Mouse (Mus musculus) midbrain, embryonic 16.5 days (tissue): Measurements from ENCODE around the gene Trpm6. TPM values are rescaled to one million over a fixed set of nuclear protein-coding genes. Genes with fewer than 3 reads are reported as not detected.

ENCODE experiments used
- ATAC-seq: fragments of 200-750 bp; cut with Nextera tagmentation; 2 replicates; pipeline ENCODE4 v1.8.0; 2017; ENCODE audit warnings: moderate TSS enrichment
- H3K27ac ChIP-seq: fragments of 300-500 bp; sonication (generic); 2 replicates; pipeline ENCODE4 v1.5.1; 2014; ENCODE audit warnings: mild to moderate bottlenecking, low read length, mixed read lengths
- H3K27me3 ChIP-seq: fragments of 300-500 bp; sonication (generic); 2 replicates; pipeline ENCODE4 v1.6.1; 2014; ENCODE audit warnings: low read depth, low read length, mixed read lengths; ENCODE audit not compliant: control insufficient read depth, insufficient read depth
- H3K36me3 ChIP-seq: fragments of 300-500 bp; sonication (generic); 2 replicates; pipeline ENCODE4 v1.6.1; 2014; ENCODE audit warnings: mild to moderate bottlenecking, low read length, moderate library complexity, mixed read lengths; ENCODE audit not compliant: control insufficient read depth, insufficient read depth
- H3K4me1 ChIP-seq: fragments of 300-500 bp; sonication (generic); 2 replicates; pipeline ENCODE4 v1.6.1; 2014; ENCODE audit warnings: mild to moderate bottlenecking, low read length, mixed read lengths; ENCODE audit not compliant: control insufficient read depth, insufficient read depth
- H3K4me2 ChIP-seq: fragments of 300-500 bp; sonication (generic); 2 replicates; pipeline ENCODE4 v1.6.1; 2014; ENCODE audit warnings: mild to moderate bottlenecking, low read length, mixed read lengths
- H3K4me3 ChIP-seq: fragments of 300-500 bp; sonication (generic); 2 replicates; pipeline ENCODE4 v1.5.1; 2014; ENCODE audit warnings: low read depth, mild to moderate bottlenecking, low read length, moderate library complexity, mixed read lengths
- H3K9ac ChIP-seq: fragments of 300-500 bp; sonication (generic); 2 replicates; pipeline ENCODE4 v1.6.1; 2014; ENCODE audit warnings: low read depth, low read length, mixed read lengths
- H3K9me3 ChIP-seq: fragments of 300-500 bp; sonication (generic); replicated peaks from 2 replicates; pipeline ENCODE4 v1.6.1; 2014; ENCODE audit warnings: mild to moderate bottlenecking, low read length, mixed read lengths; ENCODE audit not compliant: control insufficient read depth, poor library complexity, severe bottlenecking
- WGBS: fragments of 180-500 bp; shearing (Covaris S2); extraction: QIAGEN DNeasy Blood & Tissue Kit; methylation state at CpG from one replicate; pipeline ENCODE4 v1.1.7; 2014; 5-methylcytosine and 5-hydroxymethylcytosine counted together
- polyA plus RNA-seq: library from polyadenylated mRNA; unstranded; fragments of >200 nt; fragmentation: Nextera tagmentation; extraction: Ambion mirVana; gene quantifications from 2 replicates; pipeline ENCODE4 v1.2.1, GENCODE M21; 2015

The Trpm6 gene
- polyA plus RNA-seq, 1 experiment from 2014 or later = 0.48 TPM

- H3K4me3 ChIP-seq = peak overlapping the region; percentile 33
- H3K27ac ChIP-seq = peak overlapping the region; percentile 83
- H3K4me1 ChIP-seq = peaks cover 16% of the 10 kb centered on the region
- WGBS = 56% methylated on average over 1 of the region's 1 CpGs
- no peaks in the 10 kb centered on the region for H3K27me3 ChIP-seq
- no peaks in the 10 kb centered on the region for H3K9me3 ChIP-seq
- ATAC-seq = peak; percentile 61; the same call in 1 of the 2 replicates
- H3K36me3 ChIP-seq = no peaks in the 10 kb centered on the region
- peak overlapping the region; percentile 70 for H3K4me2 ChIP-seq
- H3K9ac ChIP-seq = peak overlapping the region; percentile 66; the same call in 1 of the 2 replicates
Measured at GRCm38 (mm10) chr19:18889632-18890031, 139.8 kb downstream of the Trpm6 start.

- Histone ChIP-seq H3K4me2 (no peak overlapping the region), H3K36me3 (no peaks in the 10 kb centered on the region), H3K27me3 (no peaks in the 10 kb centered on the region), H3K4me3 (no peak overlapping the region), H3K4me1 (peaks cover 16% of the 10 kb centered on the region), H3K27ac (peak overlapping the region; percentile 57; the same call in 1 of the 2 replicates), H3K9ac (no peak overlapping the region), H3K9me3 (no peaks in the 10 kb centered on the region)
- ATAC-seq = peak; percentile 63
- 68% methylated on average over 4 of the region's 4 CpGs for WGBS
Measured at GRCm38 (mm10) chr19:18890216-18890615, 140.4 kb downstream of the Trpm6 start.

GRCm38 (mm10) chr19:18898238-18898637 is 148.5 kb downstream of the Trpm6 start:
- no peak overlapping the region for H3K9ac ChIP-seq
- H3K9me3 ChIP-seq = no peaks in the 10 kb centered on the region
- H3K27ac ChIP-seq = no peak overlapping the region
- H3K4me1 ChIP-seq = no peaks in the 10 kb centered on the region
- H3K4me2 ChIP-seq = no peak overlapping the region
- no peaks in the 10 kb centered on the region for H3K27me3 ChIP-seq
- no peak for ATAC-seq
- H3K36me3 ChIP-seq = no peaks in the 10 kb centered on the region
- H3K4me3 ChIP-seq = no peak overlapping the region

GRCm38 (mm10) chr19:18902041-18902693 is 152.4 kb downstream of the Trpm6 start:
- Histone ChIP-seq H3K9me3 (no peaks in the 10 kb centered on the region), H3K27ac (no peak overlapping the region), H3K27me3 (no peaks in the 10 kb centered on the region), H3K4me1 (no peaks in the 10 kb centered on the region), H3K36me3 (no peaks in the 10 kb centered on the region), H3K9ac (no peak overlapping the region), H3K4me2 (no peak overlapping the region), H3K4me3 (no peak overlapping the region)
- ATAC-seq = no peak
- whole genome bisulfite sequencing = 60% methylated on average over 15 of the region's 15 CpGs

DNA sequence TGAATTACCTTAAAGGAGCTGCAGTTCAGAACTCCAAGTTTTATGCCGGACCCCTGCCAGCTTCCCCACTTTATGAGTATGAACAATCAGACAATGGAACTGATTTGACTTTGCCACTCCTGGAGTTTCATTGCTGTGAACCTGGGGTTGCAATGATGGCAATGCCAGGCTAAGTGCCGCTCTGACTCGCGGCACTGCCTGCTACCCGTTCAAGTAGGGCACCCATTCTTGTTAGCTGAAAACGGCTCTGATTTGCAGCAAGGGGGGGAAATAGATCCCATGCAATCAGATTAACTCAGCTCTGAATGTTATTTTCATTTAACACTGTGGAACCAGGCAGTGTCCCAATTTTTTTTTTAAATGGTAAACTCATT is 152.9 kb downstream of the Trpm6 start:
- no peaks in the 10 kb centered on the region for H3K36me3 ChIP-seq
- H3K9ac ChIP-seq = no peak overlapping the region
- no peaks in the 10 kb centered on the region for H3K4me1 ChIP-seq
- no peak overlapping the region for H3K4me2 ChIP-seq
- no peak overlapping the region for H3K4me3 ChIP-seq
- ATAC-seq = no peak
- H3K27me3 ChIP-seq = no peaks in the 10 kb centered on the region
- H3K27ac ChIP-seq = no peak overlapping the region
- H3K9me3 ChIP-seq = no peaks in the 10 kb centered on the region
- WGBS = 52% methylated on average over 6 of the region's 6 CpGs

DNA sequence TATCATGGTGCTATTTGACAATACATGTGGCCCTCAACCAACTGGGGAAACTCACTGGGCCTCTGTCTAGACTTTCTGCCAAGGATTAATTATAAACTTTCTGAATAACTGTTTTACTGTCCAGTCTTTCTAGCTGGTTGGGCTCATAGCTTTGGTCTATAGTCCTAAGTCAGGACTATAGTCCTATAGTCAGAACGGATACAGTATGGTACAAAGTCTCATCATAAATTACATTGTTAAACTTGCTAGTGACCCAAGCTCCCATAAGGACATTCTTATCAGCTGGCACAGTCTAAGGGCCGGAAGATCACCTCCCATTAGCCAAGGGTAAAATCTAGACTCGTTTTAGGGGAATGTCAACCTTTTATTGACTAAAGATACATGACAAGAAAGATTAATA is 155.7 kb downstream of the Trpm6 start:
- H3K9me3 ChIP-seq = no peaks in the 10 kb centered on the region
- H3K27ac ChIP-seq = no peak overlapping the region
- ATAC-seq = no peak
- no peaks in the 10 kb centered on the region for H3K4me1 ChIP-seq
- no peak overlapping the region for H3K4me2 ChIP-seq
- WGBS = 74% methylated on average over 3 of the region's 3 CpGs
- H3K4me3 ChIP-seq = no peak overlapping the region
- H3K36me3 ChIP-seq = no peaks in the 10 kb centered on the region
- no peaks in the 10 kb centered on the region for H3K27me3 ChIP-seq
- H3K9ac ChIP-seq = no peak overlapping the region

DNA sequence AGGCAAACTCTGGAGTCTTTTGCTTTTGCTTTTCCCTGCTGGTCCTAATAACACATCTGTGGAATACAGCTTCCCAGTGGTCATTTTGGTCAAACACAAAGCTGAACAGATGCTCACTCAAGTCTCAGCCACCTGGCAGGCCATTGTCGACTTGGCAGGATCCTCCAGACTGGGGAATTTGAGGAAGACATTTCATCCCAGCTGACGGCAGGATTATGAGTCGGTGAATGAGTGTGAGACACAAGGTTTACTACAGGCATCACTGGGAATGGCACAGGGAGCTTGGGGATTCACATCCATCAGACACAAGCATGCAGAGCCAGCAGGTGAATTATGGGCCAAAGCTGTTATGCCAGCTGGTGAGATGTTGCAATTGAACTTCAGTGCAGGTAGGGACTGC is 159.9 kb downstream of the Trpm6 start:
- no peak for ATAC-seq
- no peaks in the 10 kb centered on the region for H3K27me3 ChIP-seq

DNA sequence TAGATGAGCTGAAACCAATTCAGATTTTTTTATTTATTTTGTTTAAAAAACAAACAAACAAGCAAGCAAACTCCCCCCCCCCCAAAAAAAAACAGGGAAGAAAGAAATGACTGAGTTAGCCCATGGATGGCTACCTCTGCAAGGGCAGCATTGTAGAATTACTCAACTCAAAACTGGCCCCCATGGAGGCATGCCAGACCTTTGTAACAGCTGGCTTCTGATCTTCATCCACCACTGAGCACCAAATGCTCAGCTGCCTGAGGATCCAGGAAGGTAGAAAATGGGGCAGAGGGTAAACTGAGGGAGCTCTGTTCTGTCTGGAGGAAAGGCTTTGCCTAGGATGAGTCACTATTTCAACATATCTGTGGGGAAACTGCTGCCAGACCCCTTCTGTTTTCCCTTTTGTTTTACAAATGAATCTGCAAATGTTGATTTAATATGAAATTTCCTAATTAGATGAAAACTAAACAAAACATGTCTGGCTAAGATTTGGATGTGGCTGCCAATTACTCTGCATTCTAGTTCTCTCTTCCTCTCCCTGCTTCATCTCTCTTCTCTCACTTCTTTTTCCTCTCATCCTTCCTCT is 162.1 kb downstream of the Trpm6 start:
- Histone ChIP-seq H3K4me2 (no peak overlapping the region), H3K4me1 (no peaks in the 10 kb centered on the region), H3K36me3 (no peaks in the 10 kb centered on the region), H3K9ac (no peak overlapping the region), H3K4me3 (no peak overlapping the region), H3K27ac (no peak overlapping the region), H3K27me3 (no peaks in the 10 kb centered on the region), H3K9me3 (no peaks in the 10 kb centered on the region)
- no peak for ATAC-seq

More for the DNA sequence above, 159.9 kb downstream of the Trpm6 start:
- Histone ChIP-seq H3K4me1 (no peaks in the 10 kb centered on the region), H3K9ac (no peak overlapping the region), H3K9me3 (no peaks in the 10 kb centered on the region), H3K4me2 (no peak overlapping the region), H3K27ac (no peak overlapping the region), H3K36me3 (no peaks in the 10 kb centered on the region), H3K4me3 (no peak overlapping the region)
- 54% methylated on average over 3 of the region's 3 CpGs for WGBS

DNA sequence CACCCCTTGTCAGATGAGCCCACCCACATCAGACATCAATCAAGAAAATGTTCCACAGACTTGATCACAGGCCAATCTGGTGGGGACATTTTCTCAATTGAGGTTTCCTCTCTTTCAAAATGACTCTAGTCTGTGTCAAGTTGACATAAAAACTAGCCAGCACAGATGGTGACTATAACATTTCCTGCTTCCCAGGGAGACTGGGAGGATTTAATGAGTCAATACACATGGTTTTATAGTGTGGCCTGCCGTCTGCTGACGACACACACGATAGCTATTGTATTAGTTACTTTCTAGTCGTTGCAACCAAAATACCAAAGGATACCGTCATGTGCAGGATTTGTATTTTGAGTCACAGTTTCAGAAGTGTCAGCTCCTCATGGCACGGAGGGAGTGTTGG is 191.6 kb downstream of the Trpm6 start:
- no peaks in the 10 kb centered on the region for H3K27me3 ChIP-seq
- WGBS = 91% methylated on average over 6 of the region's 6 CpGs
- no peaks in the 10 kb centered on the region for H3K9me3 ChIP-seq

More for the DNA sequence above, 191.6 kb downstream of the Trpm6 start:
- ATAC-seq = no peak
- Histone ChIP-seq H3K36me3 (no peaks in the 10 kb centered on the region), H3K27ac (no peak overlapping the region), H3K9ac (no peak overlapping the region), H3K4me1 (no peaks in the 10 kb centered on the region), H3K4me3 (no peak overlapping the region), H3K4me2 (no peak overlapping the region)
